32 mouse cellular contexts compared by ENCODE assay signal in genomic region chrX:49745192-49745591, GRCm38 (mm10). TPM values are rescaled to one million over a fixed set of nuclear protein-coding genes. Genes with fewer than 3 reads are reported as not detected.
DNase-seq lines count a peak whose midpoint lies in the region; ATAC-seq and TF ChIP-seq lines count a peak whose summit lies in the region.
"Had no signal": no experiment of that assay in that cellular context is flagged by ENCODE, and none has a peak within 500 bp of the region (broad histone marks: within the 10 kb centered on the region; RNA-seq: fewer than 3 reads in every experiment).

No protein-coding gene starts in this region.

- H3K27ac ChIP-seq in forebrain, embryonic 14.5 days (ENCODE audit: low read depth, low read length): no peak overlapping the region
- H3K27ac ChIP-seq in forebrain, embryonic 11.5 days (ENCODE audit: low read depth, low read length): no peak overlapping the region
- no peak overlapping the region for H3K27ac ChIP-seq in midbrain, embryonic 11.5 days (ENCODE audit: low read depth, low read length)
- no peak overlapping the region for H3K27ac ChIP-seq in midbrain, embryonic 13.5 days
- H3K27ac ChIP-seq in ES-E14 (ENCODE audit: insufficient read depth, low read depth, low read length, poor library complexity, severe bottlenecking): no peak overlapping the region
- no peak overlapping the region for H3K27ac ChIP-seq in left cerebral cortex, adult 2 months
- H3K27ac ChIP-seq: forebrain, embryonic 10.5 days; forebrain, embryonic 15.5 days; heart, adult 2 months; heart, embryonic 10.5 days; heart, embryonic 13.5 days; hindbrain, embryonic 13.5 days; hindbrain, postnatal 0 days had no signal

- in situ Hi-C loops in ES-E14 (cut with MboI; ENCODE audit: low sequenced_read_pairs in 2 of 2, unreplicated experiment in 2 of 2): no loop called here

- no peaks in the 10 kb centered on the region for H3K27me3 ChIP-seq in forebrain, embryonic 14.5 days (replicated peaks; ENCODE audit: control insufficient read depth, insufficient read depth, low read length)
- no peaks in the 10 kb centered on the region for H3K27me3 ChIP-seq in forebrain, embryonic 11.5 days (ENCODE audit: control insufficient read depth, insufficient read depth, low read length)
- H3K27me3 ChIP-seq in midbrain, embryonic 11.5 days (ENCODE audit: control insufficient read depth, insufficient read depth, low read length): no peaks in the 10 kb centered on the region
- no peaks in the 10 kb centered on the region for H3K27me3 ChIP-seq in midbrain, embryonic 13.5 days
- H3K27me3 ChIP-seq: forebrain, embryonic 15.5 days; heart, embryonic 13.5 days; hindbrain, embryonic 13.5 days had no signal

- no peak for ATAC-seq in forebrain, embryonic 14.5 days
- ATAC-seq in forebrain, embryonic 11.5 days (replicated peaks; ENCODE audit: low FRiP score): no peak
- peak; percentile 46; the same call in 1 of the 2 replicates for ATAC-seq in midbrain, embryonic 11.5 days (ENCODE audit: low FRiP score)
- no peak for ATAC-seq in midbrain, embryonic 13.5 days
- ATAC-seq: activated CD4-positive, CD25-positive, alpha-beta regulatory T cell, adult 4 months; forebrain, embryonic 15.5 days; hindbrain, postnatal 0 days; inflammation-experienced regulatory T-cells, adult 6 months; intestine, embryonic 16.5 days had no signal

- no peaks in the 10 kb centered on the region for H3K9me3 ChIP-seq in forebrain, embryonic 14.5 days (replicated peaks; ENCODE audit: control insufficient read depth, low read length)
- no peaks in the 10 kb centered on the region for H3K9me3 ChIP-seq in forebrain, embryonic 11.5 days (ENCODE audit: control insufficient read depth, low read length)
- no peaks in the 10 kb centered on the region for H3K9me3 ChIP-seq in midbrain, embryonic 11.5 days (ENCODE audit: control insufficient read depth, low read length)
- no peaks in the 10 kb centered on the region for H3K9me3 ChIP-seq in midbrain, embryonic 13.5 days
- H3K9me3 ChIP-seq in ES-E14 (ENCODE audit: control insufficient read depth, insufficient read depth, low read depth, low read length): no peaks in the 10 kb centered on the region
- H3K9me3 ChIP-seq: forebrain, embryonic 10.5 days; forebrain, embryonic 15.5 days; heart, embryonic 10.5 days; heart, embryonic 13.5 days; hindbrain, embryonic 13.5 days had no signal

- no peaks in the 10 kb centered on the region for H3K36me3 ChIP-seq in forebrain, embryonic 14.5 days (ENCODE audit: control insufficient read depth, insufficient read depth, low read length)
- H3K36me3 ChIP-seq in forebrain, embryonic 11.5 days (ENCODE audit: control insufficient read depth, insufficient read depth, low read length): no peaks in the 10 kb centered on the region
- no peaks in the 10 kb centered on the region for H3K36me3 ChIP-seq in midbrain, embryonic 11.5 days (ENCODE audit: control insufficient read depth, insufficient read depth, low read length)
- no peaks in the 10 kb centered on the region for H3K36me3 ChIP-seq in midbrain, embryonic 13.5 days
- H3K36me3 ChIP-seq in ES-E14 (ENCODE audit: control insufficient read depth, insufficient read depth, low read length, poor library complexity, severe bottlenecking): no peaks in the 10 kb centered on the region
- H3K36me3 ChIP-seq: forebrain, embryonic 10.5 days; forebrain, embryonic 15.5 days; heart, embryonic 10.5 days; heart, embryonic 13.5 days; hindbrain, embryonic 13.5 days had no signal

- peak; percentile 11 for DNase-seq in forebrain, embryonic 14.5 days (ENCODE audit: low spot score)
- DNase-seq in forebrain, embryonic 11.5 days (ENCODE audit: low spot score): no peak
- no peak for DNase-seq in midbrain, embryonic 11.5 days (ENCODE audit: low spot score, missing footprints)
- DNase-seq in ES-E14 (ENCODE audit: low read depth, low spot score) (peak; percentile 37), ZHBTc4 (ENCODE audit: low read depth, low spot score) (peak; percentile 80)
- no peak for DNase-seq in frontal cortex, postnatal 25 days (ENCODE audit: low spot score in 2 of 2)
- no peak for DNase-seq in left cerebral cortex, adult 2 months (ENCODE audit: extremely low spot score in 1 of 2, low spot score in 2 of 2)
- DNase-seq: adrenal gland, adult 8-10 months; adrenal gland, postnatal 25 days; cerebellum, adult 18-20 months; cerebellum, adult 9-10 months; cerebellum, postnatal 14 days; gastrocnemius, postnatal 10 days; gastrocnemius, postnatal 36 days; heart, adult 2 months; heart, postnatal 14 days had no signal

- WGBS in forebrain, embryonic 14.5 days: 27% methylated on average over 5 of the region's 5 CpGs
- WGBS in forebrain, embryonic 11.5 days: 26% methylated on average over 5 of the region's 5 CpGs
- WGBS in midbrain, embryonic 11.5 days: 59% methylated on average over 5 of the region's 5 CpGs
- WGBS in midbrain, embryonic 13.5 days: 34% methylated on average over 5 of the region's 5 CpGs

- H3K4me1 ChIP-seq in forebrain, embryonic 14.5 days (ENCODE audit: control insufficient read depth, insufficient read depth, low read length): no peaks in the 10 kb centered on the region
- H3K4me1 ChIP-seq in forebrain, embryonic 11.5 days (replicated peaks; ENCODE audit: control insufficient read depth, insufficient read depth, low read length): no peaks in the 10 kb centered on the region
- H3K4me1 ChIP-seq in midbrain, embryonic 11.5 days (ENCODE audit: control insufficient read depth, insufficient read depth, low read length): no peaks in the 10 kb centered on the region
- H3K4me1 ChIP-seq in midbrain, embryonic 13.5 days (replicated peaks): no peaks in the 10 kb centered on the region
- H3K4me1 ChIP-seq in ES-E14 (ENCODE audit: control insufficient read depth in 2 of 2, insufficient read depth in 2 of 2, low read length in 2 of 2, poor library complexity in 1 of 2): no peaks in the 10 kb centered on the region
- H3K4me1 ChIP-seq: forebrain, embryonic 15.5 days; heart, embryonic 10.5 days; heart, embryonic 13.5 days; hindbrain, embryonic 13.5 days had no signal

- no peak overlapping the region for H3K9ac ChIP-seq in forebrain, embryonic 14.5 days (ENCODE audit: low read length)
- H3K9ac ChIP-seq in forebrain, embryonic 11.5 days (ENCODE audit: low read length): no peak overlapping the region
- H3K9ac ChIP-seq in midbrain, embryonic 11.5 days (ENCODE audit: low read length): no peak overlapping the region
- H3K9ac ChIP-seq in midbrain, embryonic 13.5 days (replicated peaks): no peak overlapping the region
- H3K9ac ChIP-seq in ES-E14 (ENCODE audit: insufficient read depth, low read depth, low read length, poor library complexity, severe bottlenecking): no peak overlapping the region
- H3K9ac ChIP-seq: forebrain, embryonic 15.5 days; heart, embryonic 13.5 days; hindbrain, embryonic 13.5 days had no signal

- intact Hi-C loops in left cerebral cortex, adult 2 months (cut with DNase I): no loop called here

- H3K4me2 ChIP-seq in forebrain, embryonic 14.5 days (ENCODE audit: low read length): no peak overlapping the region
- no peak overlapping the region for H3K4me2 ChIP-seq in forebrain, embryonic 11.5 days (ENCODE audit: low read depth, low read length, severe bottlenecking)
- H3K4me2 ChIP-seq in midbrain, embryonic 11.5 days: no peak overlapping the region
- H3K4me2 ChIP-seq in midbrain, embryonic 13.5 days (replicated peaks): no peak overlapping the region
- H3K4me2 ChIP-seq: forebrain, embryonic 15.5 days; heart, embryonic 13.5 days; hindbrain, embryonic 13.5 days had no signal

- H3K4me3 ChIP-seq in forebrain, embryonic 14.5 days (ENCODE audit: low read depth, low read length): no peak overlapping the region
- H3K4me3 ChIP-seq in forebrain, embryonic 11.5 days (ENCODE audit: low read depth, low read length): no peak overlapping the region
- H3K4me3 ChIP-seq in midbrain, embryonic 11.5 days (ENCODE audit: low read depth, low read length): no peak overlapping the region
- H3K4me3 ChIP-seq in midbrain, embryonic 13.5 days (replicated peaks): no peak overlapping the region
- H3K4me3 ChIP-seq in ES-E14 (ENCODE audit: insufficient read depth in 1 of 2, low read depth in 1 of 2, low read length in 2 of 2, poor library complexity in 1 of 2, severe bottlenecking in 1 of 2): no peak overlapping the region
- H3K4me3 ChIP-seq in left cerebral cortex, adult 2 months: no peak overlapping the region
- H3K4me3 ChIP-seq: forebrain, embryonic 10.5 days; forebrain, embryonic 15.5 days; heart, adult 2 months; heart, embryonic 10.5 days; heart, embryonic 13.5 days; hindbrain, embryonic 13.5 days had no signal

- no peak for TF ChIP-seq CTCF in left cerebral cortex, adult 2 months (IDR thresholded peaks at IDR 0.05)

TF ChIP-seq in ES-E14, 5 proteins besides CTCF, POLR2A, EP300 and RAD21:
- TF ChIP-seq ZNF384 (IDR thresholded peaks at IDR 0.05; ENCODE audit: low read depth, low read length): peak; percentile 81
- TF ChIP-seq HCFC1 (IDR thresholded peaks at IDR 0.05; ENCODE audit: borderline replicate concordance, insufficient read depth, low read length): no peak
- no peak for TF ChIP-seq MAFK (IDR thresholded peaks at IDR 0.05; ENCODE audit: insufficient read depth, low read depth, low read length)
TF ChIP-seq in ES-E14: peak in this region for 1.

RNA-seq across cellular contexts. Expression of gene Olfr1321, which starts 10.3 kb away (rescaled TPM):
- not detected in 2 replicates for polyA plus RNA-seq in forebrain, embryonic 14.5 days (2014; fragmentation: Nextera tagmentation; extraction: Ambion mirVana)
- polyA plus RNA-seq in forebrain, embryonic 11.5 days (2014; fragmentation: Nextera tagmentation; extraction: Ambion mirVana): not detected in 2 replicates
- polyA plus RNA-seq in midbrain, embryonic 11.5 days (2014; fragmentation: Nextera tagmentation; extraction: Ambion mirVana): not detected in 2 replicates
- polyA plus RNA-seq in midbrain, embryonic 13.5 days (2015; fragmentation: Nextera tagmentation; extraction: Ambion mirVana): not detected in 2 replicates
- not detected in 2 replicates for total RNA-seq in ES-E14 (2012; rRNA removed)
- not detected for total RNA-seq in left cerebral cortex, adult 2 months (2021)
- total RNA-seq: adrenal gland, adult 8-10 months; adrenal gland, postnatal 25 days; gastrocnemius, adult 18-20 months; gastrocnemius, postnatal 10 days; gastrocnemius, postnatal 36 days; granulocyte monocyte progenitor cell, adult 5-6 weeks; heart, adult 2 months; heart, postnatal 14 days; hematopoietic stem cell, adult 5-6 weeks; hindbrain, postnatal 0 days had no signal
- polyA plus RNA-seq: activated CD4-positive, CD25-positive, alpha-beta regulatory T cell, adult 4 months; embryonic facial prominence, embryonic 11.5 days; embryonic facial prominence, embryonic 14.5 days; forebrain, embryonic 10.5 days; forebrain, embryonic 15.5 days; heart, adult 2 months; heart, embryonic 10.5 days; heart, embryonic 13.5 days; heart, embryonic 16.5 days; hindbrain, embryonic 13.5 days; hindbrain, postnatal 0 days; inflammation-experienced regulatory T-cells, adult 6 months; intestine, embryonic 16.5 days had no signal

RNA-seq across cellular contexts. Expression of gene Igsf1, which starts 52.4 kb away (rescaled TPM):
- polyA plus RNA-seq in forebrain, embryonic 14.5 days (2014; fragmentation: Nextera tagmentation; extraction: Ambion mirVana): 5.4 and 5.9 TPM in 2 replicates
- polyA plus RNA-seq in forebrain, embryonic 11.5 days (2014; fragmentation: Nextera tagmentation; extraction: Ambion mirVana): 1.2 and 1.7 TPM in 2 replicates
- 1.6 and 2.1 TPM in 2 replicates for polyA plus RNA-seq in midbrain, embryonic 11.5 days (2014; fragmentation: Nextera tagmentation; extraction: Ambion mirVana)
- 4.3 and 4.8 TPM in 2 replicates for polyA plus RNA-seq in midbrain, embryonic 13.5 days (2015; fragmentation: Nextera tagmentation; extraction: Ambion mirVana)
- 2.3 and 3.9 TPM in 2 replicates for total RNA-seq in ES-E14 (2012; rRNA removed)
- 1 to 10 TPM; 2.4 to 4.1 TPM for total RNA-seq in left cerebral cortex, adult 2 months (2021)
- total RNA-seq: granulocyte monocyte progenitor cell, adult 5-6 weeks; hematopoietic stem cell, adult 5-6 weeks had no signal
- polyA plus RNA-seq: activated CD4-positive, CD25-positive, alpha-beta regulatory T cell, adult 4 months; inflammation-experienced regulatory T-cells, adult 6 months had no signal

Comparison
In these comparisons a context has a peak if more than half of its experiments do, and no peak if none do; other contexts are left out.
1. DNase-seq: peak in forebrain, embryonic 14.5 days (single experiment), ES-E14 (single experiment) and ZHBTc4 (single experiment); none in forebrain, embryonic 11.5 days (single experiment), midbrain, embryonic 11.5 days (single experiment), frontal cortex, postnatal 25 days (0 of 2) and left cerebral cortex, adult 2 months (0 of 2).